Mouse (Mus musculus) cerebellum, adult 2 months (tissue): ENCODE measurements around the gene Secisbp2.

Source experiments
- CTCF ChIP-seq: fragments of 200-500 bp; IDR thresholded peaks from 2 replicates; pipeline ENCODE4 v1.5.1; 2011; ENCODE audit warnings: low read depth, mild to moderate bottlenecking, control low read depth, low read length, moderate library complexity, borderline replicate concordance; ENCODE audit not compliant: insufficient read depth
- POLR2A ChIP-seq: fragments of 200-500 bp; IDR thresholded peaks from 2 replicates; pipeline ENCODE4 v1.6.1; 2011; ENCODE audit warnings: low read length, control low read depth, borderline replicate concordance; ENCODE audit not compliant: insufficient read depth

GRCm38 (mm10) chr13:51609231-51609630 is 42.3 kb upstream of the Secisbp2 start:
- TF ChIP-seq CTCF, result no peak
- TF ChIP-seq POLR2A, result no peak
